Mouse (Mus musculus) forebrain, embryonic 13.5 days (tissue): ENCODE data around the gene Irak2. TPM values are rescaled to one million over a fixed set of nuclear protein-coding genes. Genes with fewer than 3 reads are reported as not detected.
"Not testable (repeated sequence)": the region's sequence is repeated elsewhere in the genome, so short reads cannot be mapped to it uniquely, and the experiment has no call there.

ENCODE experiments used
- ATAC-seq: fragments of 200-750 bp; cut with Nextera tagmentation; 2 replicates; pipeline ENCODE4 v1.8.0; 2017
- H3K27ac ChIP-seq: fragments of 300-500 bp; sonication (generic); 2 replicates; pipeline ENCODE4 v1.5.1; 2015; ENCODE audit warnings: inconsistent platforms, mild to moderate bottlenecking, moderate library complexity
- H3K27me3 ChIP-seq: fragments of 300-500 bp; sonication (generic); 2 replicates; pipeline ENCODE4 v1.6.1; 2015; ENCODE audit warnings: mild to moderate bottlenecking, inconsistent platforms
- H3K36me3 ChIP-seq: fragments of 300-500 bp; sonication (generic); 2 replicates; pipeline ENCODE4 v1.6.1; 2015; ENCODE audit warnings: mild to moderate bottlenecking, inconsistent platforms; ENCODE audit not compliant: poor library complexity, severe bottlenecking
- H3K4me1 ChIP-seq: fragments of 300-500 bp; sonication (generic); 2 replicates; pipeline ENCODE4 v1.6.1; 2015; ENCODE audit warnings: inconsistent platforms
- H3K4me2 ChIP-seq: fragments of 300-500 bp; sonication (generic); 2 replicates; pipeline ENCODE4 v1.6.1; 2015; ENCODE audit warnings: inconsistent platforms, mild to moderate bottlenecking, moderate library complexity
- H3K4me3 ChIP-seq: fragments of 300-500 bp; sonication (generic); 2 replicates; pipeline ENCODE4 v1.5.1; 2015; ENCODE audit warnings: mild to moderate bottlenecking, inconsistent platforms
- H3K9ac ChIP-seq: fragments of 300-500 bp; sonication (generic); 2 replicates; pipeline ENCODE4 v1.6.1; 2015; ENCODE audit warnings: mild to moderate bottlenecking, inconsistent platforms
- H3K9me3 ChIP-seq: fragments of 300-500 bp; sonication (generic); replicated peaks from 2 replicates; pipeline ENCODE4 v1.6.1; 2016; ENCODE audit warnings: inconsistent platforms
- WGBS: fragments of 180-500 bp; shearing (Covaris S2); methylation state at CpG from one replicate; pipeline ENCODE4 v1.1.7; 2015; 5-methylcytosine and 5-hydroxymethylcytosine counted together
- polyA plus RNA-seq: library from polyadenylated mRNA; unstranded; fragments of >200 nt; fragmentation: Nextera tagmentation; extraction: Ambion mirVana; gene quantifications from 2 replicates; pipeline ENCODE4 v1.2.1, GENCODE M21; 2015

The Irak2 gene
- polyA plus RNA-seq, 1 experiment from 2014 or later = 0.96 TPM

DNA sequence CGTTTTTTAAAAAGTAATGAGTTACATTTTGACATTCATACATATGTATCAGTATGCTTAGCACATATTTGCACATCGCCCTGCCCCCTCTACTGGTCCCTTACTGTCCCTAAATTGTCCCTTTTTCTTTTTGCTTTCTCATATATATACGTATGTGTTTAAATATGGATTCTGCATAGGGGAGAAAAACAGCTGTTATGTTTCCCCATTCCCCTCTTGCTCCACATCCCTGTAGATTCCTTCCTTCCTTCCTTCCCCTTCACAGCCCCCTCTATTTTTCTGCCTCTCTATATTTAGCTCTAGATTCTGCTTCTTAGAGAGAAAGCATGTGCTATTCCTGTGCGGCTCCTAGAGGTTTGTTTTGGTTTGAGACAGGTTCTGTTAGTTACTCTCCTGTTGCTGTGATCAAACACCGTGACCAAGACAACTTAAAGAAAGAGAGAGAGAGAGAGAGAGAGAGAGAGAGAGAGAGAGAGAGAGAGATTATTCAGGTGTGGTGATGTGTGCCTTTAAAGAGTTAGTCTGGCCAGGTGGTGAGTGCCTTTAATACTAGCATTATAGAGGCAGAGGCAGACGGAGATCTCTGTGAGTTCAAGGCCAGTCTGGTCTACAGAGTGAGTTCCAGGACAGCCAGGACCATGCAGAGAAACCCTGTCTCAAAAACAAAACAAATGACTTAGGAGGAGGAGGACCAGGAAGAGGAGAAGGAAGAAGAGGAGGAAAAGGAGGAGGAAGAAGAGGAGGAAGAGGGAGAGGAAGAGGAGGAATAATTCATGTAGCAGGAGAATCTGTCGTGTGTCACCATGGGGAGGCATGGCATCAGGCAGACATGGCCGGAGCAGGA lies 21.6 kb downstream of the Irak2 start:
- no peak overlapping the region for H3K27ac ChIP-seq
- H3K9me3 ChIP-seq = no peaks in the 10 kb centered on the region
- H3K4me2 ChIP-seq = no peak overlapping the region
- ATAC-seq = no peak
- no peaks in the 10 kb centered on the region for H3K27me3 ChIP-seq
- no peaks in the 10 kb centered on the region for H3K4me1 ChIP-seq
- WGBS = 80% methylated on average over 8 of the region's 8 CpGs
- no peak overlapping the region for H3K4me3 ChIP-seq
- H3K9ac ChIP-seq = no peak overlapping the region
- H3K36me3 ChIP-seq = no peaks in the 10 kb centered on the region

GRCm38 (mm10) chr6:113660492-113661352 lies 22.5 kb downstream of the Irak2 start:
- Histone ChIP-seq H3K9me3 (no peaks in the 10 kb centered on the region), H3K36me3 (no peaks in the 10 kb centered on the region), H3K9ac (no peak overlapping the region), H3K4me1 (no peaks in the 10 kb centered on the region), H3K4me2 (no peak overlapping the region), H3K27ac (no peak overlapping the region), H3K27me3 (no peaks in the 10 kb centered on the region), H3K4me3 (no peak overlapping the region)
- no peak for ATAC-seq
- WGBS = 77% methylated on average over 14 of the region's 14 CpGs

DNA sequence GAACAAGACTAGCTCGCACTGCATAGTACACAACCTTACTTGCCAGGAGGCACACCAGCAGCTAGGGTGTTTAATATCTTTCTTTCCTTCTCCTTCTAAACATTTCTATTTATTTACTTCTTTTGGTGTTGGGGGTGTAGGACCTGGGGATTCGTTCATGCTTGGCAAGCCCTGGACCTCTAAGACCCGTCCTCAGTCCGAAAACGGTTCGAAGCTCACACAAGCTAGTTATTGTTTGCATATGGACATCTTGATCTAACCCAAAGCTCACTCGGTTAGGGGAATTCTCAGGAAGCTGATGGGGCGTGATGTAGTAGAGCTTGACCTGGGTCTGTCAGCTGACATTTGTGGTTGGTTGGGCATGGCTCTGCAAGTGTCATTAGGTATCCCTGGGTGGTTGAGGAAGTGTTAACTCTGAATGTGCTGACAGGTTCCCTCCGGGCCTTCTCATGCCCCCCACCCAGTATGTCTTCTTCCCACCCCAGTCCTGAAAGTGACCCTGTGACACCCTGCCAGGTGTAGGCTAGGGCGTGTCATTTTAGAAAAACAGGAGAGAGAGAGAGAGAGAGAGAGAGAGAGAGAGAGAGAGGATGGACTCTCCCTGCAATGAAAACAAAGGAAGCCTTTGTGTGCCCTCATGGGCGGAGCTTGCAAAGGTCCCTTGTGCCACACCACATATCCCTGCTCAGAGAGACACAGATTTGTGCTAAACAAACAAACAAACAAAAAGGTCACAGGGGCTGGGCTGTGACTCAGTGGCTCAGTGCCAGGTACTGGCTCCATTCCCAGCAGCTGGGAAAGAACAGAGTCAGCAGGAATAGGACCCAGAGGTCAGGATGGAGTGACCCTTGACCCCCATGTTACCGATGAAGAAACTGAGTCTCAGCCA lies 23.3 kb downstream of the Irak2 start:
- Histone ChIP-seq H3K4me2 (no peak overlapping the region), H3K9ac (no peak overlapping the region), H3K27me3 (no peaks in the 10 kb centered on the region), H3K4me3 (no peak overlapping the region), H3K27ac (no peak overlapping the region), H3K4me1 (no peaks in the 10 kb centered on the region), H3K9me3 (no peaks in the 10 kb centered on the region), H3K36me3 (no peaks in the 10 kb centered on the region)
- ATAC-seq = no peak
- 72% methylated on average over 12 of the region's 12 CpGs for WGBS

DNA sequence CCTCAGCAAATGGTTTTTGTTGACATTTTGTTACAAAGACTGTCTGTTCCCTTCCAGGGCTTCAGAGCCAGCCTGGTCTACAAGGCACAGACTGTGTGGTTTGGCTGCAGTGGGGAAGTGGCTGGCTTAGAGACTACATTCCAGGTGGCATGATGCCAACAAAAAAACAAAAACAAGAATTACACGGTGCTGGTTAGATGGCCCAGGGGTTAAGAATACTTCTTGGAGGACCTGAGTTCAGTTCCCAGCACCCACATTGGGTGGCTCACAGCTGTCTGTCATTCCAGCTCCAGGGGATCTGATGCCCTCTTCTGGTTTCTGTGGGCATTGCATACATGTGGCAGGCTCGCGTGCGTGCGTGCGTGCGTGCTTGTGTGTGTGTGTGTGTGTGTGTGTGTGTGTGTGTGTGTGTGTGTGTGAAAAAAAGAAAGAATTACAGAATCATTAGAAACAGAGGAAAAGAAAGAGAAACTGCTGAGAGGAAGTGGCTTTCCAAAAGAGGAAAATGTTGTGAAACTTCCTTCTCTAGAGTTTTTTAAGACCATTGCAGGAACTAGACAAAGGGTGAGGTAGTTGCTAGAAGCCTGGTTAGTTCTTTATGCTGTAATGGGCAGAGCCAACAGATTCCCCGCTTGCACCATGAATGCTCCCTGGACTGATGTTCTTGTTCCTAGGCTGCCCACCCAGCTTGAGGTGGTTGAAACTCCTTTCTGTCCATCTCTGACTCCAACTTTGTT lies 24.9 kb downstream of the Irak2 start:
- H3K4me3 ChIP-seq = no peak overlapping the region
- H3K27me3 ChIP-seq = no peaks in the 10 kb centered on the region
- no peak overlapping the region for H3K9ac ChIP-seq
- 91% methylated on average over 8 of the region's 8 CpGs for WGBS
- no peaks in the 10 kb centered on the region for H3K4me1 ChIP-seq
- H3K4me2 ChIP-seq = no peak overlapping the region
- H3K36me3 ChIP-seq = no peaks in the 10 kb centered on the region
- no peak overlapping the region for H3K27ac ChIP-seq
- no peaks in the 10 kb centered on the region for H3K9me3 ChIP-seq
- no peak for ATAC-seq

- Histone ChIP-seq H3K27me3 (no peaks in the 10 kb centered on the region), H3K4me2 (no peak overlapping the region), H3K9me3 (no peaks in the 10 kb centered on the region), H3K36me3 (no peaks in the 10 kb centered on the region), H3K4me1 (peaks cover 5% of the 10 kb centered on the region), H3K4me3 (no peak overlapping the region), H3K9ac (no peak overlapping the region), H3K27ac (no peak overlapping the region)
- no peak for ATAC-seq
- WGBS = 88% methylated on average over 7 of the region's 7 CpGs
Measured at GRCm38 (mm10) chr6:113664305-113664704, 26.0 kb downstream of the Irak2 start.

- no peak overlapping the region for H3K4me3 ChIP-seq
- no peaks in the 10 kb centered on the region for H3K9me3 ChIP-seq
- no peak for ATAC-seq
- peaks cover 5% of the 10 kb centered on the region for H3K4me1 ChIP-seq
- H3K36me3 ChIP-seq = no peaks in the 10 kb centered on the region
- H3K9ac ChIP-seq = no peak overlapping the region
- 66% methylated on average over 8 of the region's 8 CpGs for WGBS
- H3K4me2 ChIP-seq = no peak overlapping the region
- H3K27me3 ChIP-seq = no peaks in the 10 kb centered on the region
- H3K27ac ChIP-seq = no peak overlapping the region
Measured at GRCm38 (mm10) chr6:113667611-113668122, 29.4 kb downstream of the Irak2 start.

- ATAC-seq = no peak
- no peak overlapping the region for H3K27ac ChIP-seq
- H3K4me2 ChIP-seq = no peak overlapping the region
- H3K9me3 ChIP-seq = no peaks in the 10 kb centered on the region
- no peaks in the 10 kb centered on the region for H3K36me3 ChIP-seq
- peaks cover 5% of the 10 kb centered on the region for H3K4me1 ChIP-seq
- WGBS = 35% methylated on average over 15 of the region's 15 CpGs
- no peaks in the 10 kb centered on the region for H3K27me3 ChIP-seq
- no peak overlapping the region for H3K4me3 ChIP-seq
- 0 out of 2 replicates have a peak overlapping the region, but pooled peaks have one; percentile 18 for H3K9ac ChIP-seq
Measured at GRCm38 (mm10) chr6:113668287-113669154, 30.3 kb downstream of the Irak2 start.

DNA sequence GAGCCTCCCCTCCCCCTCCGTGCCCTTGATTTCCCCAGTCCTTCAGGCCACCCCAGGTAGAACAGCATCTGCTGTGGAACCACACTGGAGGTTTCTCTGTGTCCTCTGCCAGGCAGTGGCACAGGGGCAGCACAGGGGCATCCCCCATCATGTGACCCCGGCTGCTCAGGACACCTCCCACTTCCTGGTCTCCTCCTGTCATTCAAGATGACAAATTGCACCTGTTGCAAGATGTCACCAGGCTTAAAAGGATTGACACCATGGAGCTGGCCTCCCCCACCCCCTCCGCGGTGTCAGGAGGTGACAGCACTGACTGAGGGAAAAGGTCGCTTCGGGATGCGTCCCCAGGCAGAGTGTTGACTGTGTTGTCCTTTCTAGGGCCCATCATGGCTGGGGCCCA lies 31.6 kb downstream of the Irak2 start:
- no peak for ATAC-seq

DNA sequence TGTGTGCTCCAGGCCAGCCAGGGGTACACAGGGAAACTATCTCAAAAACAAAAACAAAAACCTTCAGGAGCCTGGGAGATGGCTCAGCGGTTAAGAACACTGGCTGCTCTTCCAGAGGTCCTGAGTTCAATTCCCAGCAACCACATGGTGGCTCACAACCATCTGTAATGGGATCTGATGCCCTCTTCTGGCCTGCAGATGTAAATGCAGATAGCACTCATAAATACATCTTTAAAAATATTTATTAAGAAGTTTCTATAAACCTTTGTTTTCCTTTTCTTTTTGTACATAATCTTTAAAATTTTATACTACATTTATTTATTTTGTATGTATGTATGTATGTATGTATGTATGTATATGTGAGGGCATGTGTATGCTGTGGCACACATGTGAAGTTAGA lies 33.8 kb downstream of the Irak2 start:
- WGBS = 83% methylated on average over 1 of the region's 1 CpGs
- H3K4me1 ChIP-seq, H3K36me3 ChIP-seq, H3K27ac ChIP-seq, ATAC-seq, H3K4me2 ChIP-seq, H3K4me3 ChIP-seq, H3K9ac ChIP-seq, H3K9me3 ChIP-seq, H3K27me3 ChIP-seq: not testable (repeated sequence)

More for the DNA sequence above, 31.6 kb downstream of the Irak2 start:
- Histone ChIP-seq H3K4me1 (peaks cover 5% of the 10 kb centered on the region), H3K9me3 (no peaks in the 10 kb centered on the region), H3K27me3 (no peaks in the 10 kb centered on the region), H3K4me2 (no peak overlapping the region), H3K36me3 (no peaks in the 10 kb centered on the region), H3K27ac (no peak overlapping the region), H3K9ac (no peak overlapping the region), H3K4me3 (no peak overlapping the region)
- 79% methylated on average over 7 of the region's 7 CpGs for WGBS

- Histone ChIP-seq H3K4me1 (peaks cover 5% of the 10 kb centered on the region), H3K27me3 (no peaks in the 10 kb centered on the region), H3K36me3 (no peaks in the 10 kb centered on the region), H3K9me3 (no peaks in the 10 kb centered on the region), H3K27ac (no peak overlapping the region), H3K9ac (no peak overlapping the region), H3K4me2 (no peak overlapping the region), H3K4me3 (no peak overlapping the region)
- WGBS = 80% methylated on average over 6 of the region's 6 CpGs
- no peak for ATAC-seq
Measured at GRCm38 (mm10) chr6:113672989-113673388, 34.7 kb downstream of the Irak2 start.
